Mouse (Mus musculus) midbrain, embryonic 14.5 days (tissue): ENCODE measurements at regions not wholly inside any gene's neighbourhood (a gene's known extent, or its start where the extent isn't known, plus 50 kb on each side); places are given as distances from the start of the nearest gene placed in this dataset.
A peak's percentile ranks its signal among the peaks of the same experiment; 100 is the strongest.

Source experiments
- ATAC-seq: fragments of 200-750 bp; cut with Nextera tagmentation; 2 replicates; pipeline ENCODE4 v1.8.0; 2017; ENCODE audit warnings: moderate number of reproducible peaks, moderate library complexity; ENCODE audit not compliant: low FRiP score, low TSS enrichment
- DNase-seq: peaks from one replicate; pipeline ENCODE4 v3.0.0-alpha.2; 2015
- H3K27ac ChIP-seq: fragments of 300-500 bp; sonication (generic); replicated peaks from 2 replicates; pipeline ENCODE4 v1.5.1; 2014; ENCODE audit warnings: mild to moderate bottlenecking, low read depth, low read length, moderate library complexity
- H3K27me3 ChIP-seq: fragments of 300-500 bp; sonication (generic); 2 replicates; pipeline ENCODE4 v1.6.1; 2014; ENCODE audit warnings: low read length, control low read depth, mixed read lengths; ENCODE audit not compliant: control insufficient read depth, insufficient read depth
- H3K36me3 ChIP-seq: fragments of 300-500 bp; sonication (generic); 2 replicates; pipeline ENCODE4 v1.6.1; 2014; ENCODE audit warnings: low read length, control low read depth; ENCODE audit not compliant: control insufficient read depth, insufficient read depth
- H3K4me1 ChIP-seq: fragments of 300-500 bp; sonication (generic); 2 replicates; pipeline ENCODE4 v1.6.1; 2014; ENCODE audit warnings: mild to moderate bottlenecking, antibody characterized with exemption, low read length, control low read depth; ENCODE audit not compliant: control insufficient read depth, insufficient read depth
- H3K4me2 ChIP-seq: fragments of 300-500 bp; sonication (generic); 2 replicates; pipeline ENCODE4 v1.6.1; 2014; ENCODE audit warnings: mild to moderate bottlenecking, low read length, moderate library complexity
- H3K4me3 ChIP-seq: fragments of 300-500 bp; sonication (generic); replicated peaks from 2 replicates; pipeline ENCODE4 v1.5.1; 2014; ENCODE audit warnings: low read depth, low read length
- H3K9ac ChIP-seq: fragments of 300-500 bp; sonication (generic); replicated peaks from 2 replicates; pipeline ENCODE4 v1.6.1; 2014; ENCODE audit warnings: mild to moderate bottlenecking, low read length, moderate library complexity
- H3K9me3 ChIP-seq: fragments of 300-500 bp; sonication (generic); 2 replicates; pipeline ENCODE4 v1.6.1; 2016; ENCODE audit warnings: low read length, control low read depth, mixed read lengths; ENCODE audit not compliant: control insufficient read depth
- WGBS: fragments of 180-500 bp; shearing (Covaris S2); extraction: QIAGEN DNeasy Blood & Tissue Kit; methylation state at CpG from one replicate; pipeline ENCODE4 v1.1.7; 2014; 5-methylcytosine and 5-hydroxymethylcytosine counted together

GRCm38 (mm10) chr2:106384842-106385241 lies 308.2 kb upstream of the Mpped2 start:
- DNase-seq (no peak), ATAC-seq (no peak)
- Histone ChIP-seq H3K4me1 (no peaks in the 10 kb centered on the region), H3K4me3 (no peak overlapping the region), H3K27me3 (no peaks in the 10 kb centered on the region), H3K9ac (no peak overlapping the region), H3K36me3 (no peaks in the 10 kb centered on the region), H3K27ac (no peak overlapping the region), H3K9me3 (no peaks in the 10 kb centered on the region), H3K4me2 (no peak overlapping the region)
- WGBS, result 86% methylated on average over 3 of the region's 3 CpGs

DNA sequence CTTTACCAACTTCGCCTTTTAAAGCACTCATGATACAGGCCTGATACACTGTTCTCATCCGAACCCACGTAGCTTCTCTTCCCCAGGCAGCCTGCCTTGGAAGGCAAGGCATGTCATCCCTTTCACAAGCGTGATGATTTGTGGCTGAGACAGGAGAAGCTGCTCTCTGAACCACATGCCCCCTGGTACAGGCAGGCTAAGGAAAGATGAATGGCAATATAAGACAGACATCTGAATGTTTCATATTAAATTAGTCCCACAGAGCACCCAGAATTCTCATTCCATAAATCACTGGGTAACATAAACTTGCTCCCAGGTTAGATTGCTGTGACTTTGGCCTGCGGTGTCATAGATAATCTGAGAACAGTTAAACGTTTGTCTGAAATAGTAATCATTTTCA lies 280.9 kb upstream of the Mpped2 start:
- WGBS, result 83% methylated on average over 6 of the region's 6 CpGs

DNA sequence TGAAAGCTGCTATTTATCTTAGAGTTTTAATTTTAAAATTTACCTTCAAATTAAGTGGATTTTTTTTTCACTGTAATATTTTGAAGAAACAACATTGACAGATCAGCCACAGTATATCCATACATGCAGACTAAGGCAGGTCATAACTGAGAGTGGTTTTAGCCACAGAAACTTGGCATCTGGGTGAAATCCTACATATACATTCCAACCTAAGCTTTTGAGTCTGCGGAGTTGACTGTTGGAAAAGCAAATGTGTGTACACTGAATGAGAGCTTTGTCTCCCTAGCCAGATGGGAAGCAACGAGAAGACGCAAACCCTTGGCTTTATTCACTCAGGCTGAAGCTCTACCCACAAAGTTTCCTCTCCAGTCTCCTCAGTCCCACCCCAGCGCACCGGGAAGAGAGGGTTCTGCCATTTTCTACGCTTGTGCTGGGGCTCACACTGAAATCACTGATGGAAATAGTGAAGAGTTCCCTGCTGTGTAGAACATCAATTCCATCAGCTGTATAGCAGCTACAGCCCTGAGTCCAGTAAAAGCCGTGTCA lies 277.5 kb upstream of the Mpped2 start:
- ATAC-seq, result no peak
- 58% methylated on average over 7 of the region's 7 CpGs for WGBS
- no peaks in the 10 kb centered on the region for H3K27me3 ChIP-seq

More for the DNA sequence above, 280.9 kb upstream of the Mpped2 start:
- ATAC-seq (no peak), DNase-seq (no peak)
- Histone ChIP-seq H3K4me3 (no peak overlapping the region), H3K4me1 (no peaks in the 10 kb centered on the region), H3K9me3 (no peaks in the 10 kb centered on the region), H3K9ac (no peak overlapping the region), H3K36me3 (no peaks in the 10 kb centered on the region), H3K27me3 (no peaks in the 10 kb centered on the region), H3K4me2 (no peak overlapping the region), H3K27ac (no peak overlapping the region)

GRCm38 (mm10) chr2:106418181-106418580 lies 274.9 kb upstream of the Mpped2 start:
- 33% methylated on average over 2 of the region's 2 CpGs for WGBS
- H3K36me3 ChIP-seq, result no peaks in the 10 kb centered on the region
- H3K9ac ChIP-seq, result no peak overlapping the region
- no peak overlapping the region for H3K27ac ChIP-seq
- ATAC-seq (no peak; the same call in 1 of the 2 replicates), DNase-seq (no peak)
- H3K9me3 ChIP-seq, result no peaks in the 10 kb centered on the region
- no peaks in the 10 kb centered on the region for H3K4me1 ChIP-seq
- no peak overlapping the region for H3K4me3 ChIP-seq
- no peaks in the 10 kb centered on the region for H3K27me3 ChIP-seq
- H3K4me2 ChIP-seq, result no peak overlapping the region

More for the DNA sequence above, 277.5 kb upstream of the Mpped2 start:
- Histone ChIP-seq H3K27ac (no peak overlapping the region), H3K9ac (no peak overlapping the region), H3K36me3 (no peaks in the 10 kb centered on the region), H3K9me3 (no peaks in the 10 kb centered on the region), H3K4me3 (no peak overlapping the region), H3K4me2 (no peak overlapping the region), H3K4me1 (no peaks in the 10 kb centered on the region)
- DNase-seq, result no peak

- no peak overlapping the region for H3K27ac ChIP-seq
- H3K9ac ChIP-seq, result no peak overlapping the region
- H3K27me3 ChIP-seq, result no peaks in the 10 kb centered on the region
- no peak overlapping the region for H3K4me3 ChIP-seq
- DNase-seq (no peak), ATAC-seq (no peak)
- H3K9me3 ChIP-seq, result no peaks in the 10 kb centered on the region
- H3K36me3 ChIP-seq, result no peaks in the 10 kb centered on the region
- H3K4me1 ChIP-seq, result no peaks in the 10 kb centered on the region
- WGBS, result 76% methylated on average over 3 of the region's 3 CpGs
- H3K4me2 ChIP-seq, result no peak overlapping the region
Measured at GRCm38 (mm10) chr2:106424974-106425373, 268.1 kb upstream of the Mpped2 start.

- Histone ChIP-seq H3K27ac (no peak overlapping the region), H3K9me3 (no peaks in the 10 kb centered on the region), H3K4me1 (no peaks in the 10 kb centered on the region), H3K36me3 (no peaks in the 10 kb centered on the region), H3K27me3 (no peaks in the 10 kb centered on the region), H3K4me2 (no peak overlapping the region), H3K9ac (no peak overlapping the region), H3K4me3 (no peak overlapping the region)
- 49% methylated on average over 4 of the region's 4 CpGs for WGBS
- DNase-seq (peak; percentile 15), ATAC-seq (no peak)
Measured at GRCm38 (mm10) chr2:106425451-106425881, 267.6 kb upstream of the Mpped2 start.

DNA sequence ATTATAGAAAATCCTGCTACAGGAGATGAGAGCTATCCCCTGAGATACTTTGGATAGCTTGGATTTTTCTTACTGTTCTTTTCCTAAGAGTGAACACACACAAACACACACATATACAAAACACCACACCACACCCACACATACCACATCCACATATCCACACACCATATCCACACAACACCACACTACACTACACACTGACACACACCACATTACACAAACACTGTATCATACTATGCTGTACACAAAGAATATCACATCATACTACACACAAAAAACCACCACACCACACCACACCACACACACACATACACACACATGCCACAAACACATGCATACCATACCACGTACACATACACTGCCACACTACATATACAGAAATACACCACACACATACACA lies 267.1 kb upstream of the Mpped2 start:
- H3K36me3 ChIP-seq, result no peaks in the 10 kb centered on the region
- WGBS, result 97% methylated on average over 1 of the region's 1 CpGs

DNA sequence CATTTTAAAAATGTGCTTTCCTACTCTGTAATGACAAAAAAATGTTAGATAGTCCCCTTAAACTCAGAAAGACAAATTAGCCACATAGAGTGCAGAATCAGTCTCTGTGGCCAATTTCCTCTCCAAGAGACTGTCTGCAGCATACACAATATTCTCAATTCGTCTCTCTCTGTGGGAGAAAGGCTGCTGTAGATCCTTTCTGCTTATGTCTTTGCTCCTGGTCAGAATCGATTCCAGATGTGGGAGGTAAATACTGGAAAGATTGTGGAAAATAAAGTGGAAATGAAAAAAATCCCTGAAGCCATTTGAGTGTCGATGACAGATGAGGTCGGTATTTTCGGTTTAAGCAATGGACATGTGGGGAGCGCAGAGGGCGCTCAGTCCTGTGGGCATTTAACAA lies 265.8 kb upstream of the Mpped2 start:
- Histone ChIP-seq H3K9ac (no peak overlapping the region), H3K27ac (no peak overlapping the region), H3K4me3 (no peak overlapping the region), H3K36me3 (no peaks in the 10 kb centered on the region), H3K27me3 (no peaks in the 10 kb centered on the region), H3K4me2 (no peak overlapping the region), H3K4me1 (peaks cover 2% of the 10 kb centered on the region; the same call in 1 of the 2 replicates), H3K9me3 (no peaks in the 10 kb centered on the region)
- ATAC-seq (no peak), DNase-seq (no peak)
- 86% methylated on average over 7 of the region's 7 CpGs for WGBS

More for the DNA sequence above, 267.1 kb upstream of the Mpped2 start:
- DNase-seq (no peak), ATAC-seq (no peak)
- H3K4me3 ChIP-seq, result no peak overlapping the region
- H3K9me3 ChIP-seq, result no peaks in the 10 kb centered on the region
- H3K27me3 ChIP-seq, result no peaks in the 10 kb centered on the region
- no peak overlapping the region for H3K27ac ChIP-seq
- no peak overlapping the region for H3K4me2 ChIP-seq
- no peak overlapping the region for H3K9ac ChIP-seq
- no peaks in the 10 kb centered on the region for H3K4me1 ChIP-seq

- ATAC-seq (no peak), DNase-seq (no peak)
- H3K27ac ChIP-seq, result no peak overlapping the region
- H3K9ac ChIP-seq, result no peak overlapping the region
- no peak overlapping the region for H3K4me2 ChIP-seq
- H3K9me3 ChIP-seq, result no peaks in the 10 kb centered on the region
- H3K36me3 ChIP-seq, result no peaks in the 10 kb centered on the region
- 62% methylated on average over 11 of the region's 11 CpGs for WGBS
- H3K4me1 ChIP-seq, result peaks cover 2% of the 10 kb centered on the region; the same call in 1 of the 2 replicates
- H3K27me3 ChIP-seq, result no peaks in the 10 kb centered on the region
- H3K4me3 ChIP-seq, result no peak overlapping the region
Measured at GRCm38 (mm10) chr2:106428909-106429308, 264.2 kb upstream of the Mpped2 start.
